Mouse (Mus musculus) liver, adult (tissue): Measurements from ENCODE around the gene Cab39l.

Experiments used
- GATA4 ChIP-seq: IDR thresholded peaks from 2 replicates; pipeline ENCODE4 v1.6.1; 2014; ENCODE audit warnings: mild to moderate bottlenecking, low read length; ENCODE audit not compliant: insufficient replicate concordance

Cab39l gene

GRCm38 (mm10) chr14:59546162-59546880 is 105.5 kb downstream of the Cab39l start:
- no peak for TF ChIP-seq GATA4

GRCm38 (mm10) chr14:59547530-59547929 is 106.8 kb downstream of the Cab39l start:
- TF ChIP-seq GATA4: no peak

- TF ChIP-seq GATA4: no peak
Measured at GRCm38 (mm10) chr14:59548532-59548931, 107.8 kb downstream of the Cab39l start.

- TF ChIP-seq GATA4: no peak
Measured at GRCm38 (mm10) chr14:59549106-59549505, 108.3 kb downstream of the Cab39l start.

GRCm38 (mm10) chr14:59550841-59551240 is 110.1 kb downstream of the Cab39l start:
- no peak for TF ChIP-seq GATA4

- TF ChIP-seq GATA4: no peak
Measured at GRCm38 (mm10) chr14:59551956-59552355, 111.2 kb downstream of the Cab39l start.

GRCm38 (mm10) chr14:59554025-59554424 is 113.3 kb downstream of the Cab39l start:
- no peak for TF ChIP-seq GATA4

- peak; percentile 53; the same call in 1 of the 2 replicates for TF ChIP-seq GATA4
Measured at GRCm38 (mm10) chr14:59555018-59555417, 114.2 kb downstream of the Cab39l start.

GRCm38 (mm10) chr14:59555928-59556531 is 115.3 kb downstream of the Cab39l start:
- no peak for TF ChIP-seq GATA4

GRCm38 (mm10) chr14:59557071-59557470 is 116.3 kb downstream of the Cab39l start:
- TF ChIP-seq GATA4: no peak

GRCm38 (mm10) chr14:59557886-59558285 is 117.1 kb downstream of the Cab39l start:
- no peak for TF ChIP-seq GATA4

- no peak for TF ChIP-seq GATA4
Measured at GRCm38 (mm10) chr14:59566756-59567155, 126.0 kb downstream of the Cab39l start.

- TF ChIP-seq GATA4: no peak
Measured at GRCm38 (mm10) chr14:59576385-59576784, 135.6 kb downstream of the Cab39l start.

GRCm38 (mm10) chr14:59590614-59591013 is 149.8 kb downstream of the Cab39l start:
- TF ChIP-seq GATA4: no peak

- TF ChIP-seq GATA4: no peak
Measured at GRCm38 (mm10) chr14:59591901-59592300, 151.1 kb downstream of the Cab39l start.

- no peak for TF ChIP-seq GATA4
Measured at GRCm38 (mm10) chr14:59592593-59592992, 151.8 kb downstream of the Cab39l start.

GRCm38 (mm10) chr14:59594988-59595387 is 154.2 kb downstream of the Cab39l start:
- no peak for TF ChIP-seq GATA4
